Mouse (Mus musculus): ENCODE measurements around the gene Gm20777. TPM values are rescaled to one million over a fixed set of nuclear protein-coding genes. Genes with fewer than 3 reads are reported as not detected.
A peak's percentile ranks its signal among the peaks of the same experiment; 100 is the strongest.
"Not testable (repeated sequence)": the region's sequence is repeated elsewhere in the genome, so short reads cannot be mapped to it uniquely, and the experiment has no call there.

The Gm20777 gene
- total RNA-seq (2021), result not detected
- long read RNA-seq, experiment 1, result 0 reads
- long read RNA-seq, experiment 2, result 0 reads

DNA sequence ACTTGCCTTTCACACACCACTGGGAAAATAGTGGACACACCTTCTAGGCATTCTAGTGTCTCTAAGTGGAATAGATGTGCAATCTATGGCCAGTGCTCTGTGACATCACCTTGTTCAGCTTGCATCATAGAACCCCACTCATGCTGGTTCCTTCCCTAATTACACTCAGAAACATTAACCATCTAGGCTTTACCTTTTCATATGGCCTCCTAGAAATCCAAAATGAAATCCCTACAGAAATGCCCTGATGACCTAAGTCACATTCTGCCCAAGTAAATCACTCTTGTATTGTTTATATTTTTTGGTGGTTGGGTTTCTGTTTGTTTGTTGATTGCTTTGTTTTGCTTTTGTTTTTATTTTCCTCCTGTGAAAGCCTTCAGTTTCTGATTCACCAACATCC lies at the start of gene Gm20777:
Gene Gm20777 (minus strand): TSS at position 101 of the 400 bp plus-strand sequence.
- not testable (repeated sequence) for DNase-seq

DNA sequence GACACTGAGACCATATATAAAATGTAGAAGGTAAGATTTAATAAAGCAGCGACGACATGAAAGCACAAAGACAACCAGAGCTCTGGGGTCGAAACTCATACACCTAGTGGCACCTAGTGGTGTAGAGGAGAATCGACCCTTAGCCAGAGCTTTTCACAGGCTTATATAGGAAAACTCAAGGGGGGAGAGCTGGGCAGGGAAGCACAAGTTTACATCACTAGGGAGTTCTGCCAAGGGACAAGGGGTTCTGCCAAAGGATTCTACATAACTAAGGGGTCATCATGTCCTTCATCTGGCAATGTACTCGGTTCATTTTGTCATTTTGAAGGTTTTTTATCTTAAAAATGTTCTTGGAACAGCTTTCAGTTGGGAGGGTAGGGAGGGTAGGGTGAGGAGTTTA lies 42.7 kb downstream of the Gm20777 start:
- DNase-seq, result peak; percentile 54

DNA sequence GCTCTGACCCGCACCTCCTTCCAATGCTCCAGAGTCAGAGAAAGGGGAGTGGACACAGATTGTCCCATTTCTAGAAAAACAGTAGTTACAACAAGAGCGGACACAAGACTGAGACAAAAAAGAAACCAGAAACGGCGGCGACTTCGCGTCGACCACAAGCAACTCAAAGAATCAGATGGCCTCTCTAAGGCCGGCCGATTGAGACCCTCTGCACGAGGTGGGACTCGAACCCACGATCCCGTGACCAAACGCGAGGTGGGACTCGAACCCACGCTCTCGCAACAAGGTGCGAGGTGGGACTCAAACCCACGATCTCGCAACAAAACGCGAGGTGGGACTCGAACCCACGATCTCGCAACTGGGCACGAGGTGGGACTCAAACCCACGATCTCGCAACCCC lies 43.5 kb downstream of the Gm20777 start:
- not testable (repeated sequence) for DNase-seq

DNA sequence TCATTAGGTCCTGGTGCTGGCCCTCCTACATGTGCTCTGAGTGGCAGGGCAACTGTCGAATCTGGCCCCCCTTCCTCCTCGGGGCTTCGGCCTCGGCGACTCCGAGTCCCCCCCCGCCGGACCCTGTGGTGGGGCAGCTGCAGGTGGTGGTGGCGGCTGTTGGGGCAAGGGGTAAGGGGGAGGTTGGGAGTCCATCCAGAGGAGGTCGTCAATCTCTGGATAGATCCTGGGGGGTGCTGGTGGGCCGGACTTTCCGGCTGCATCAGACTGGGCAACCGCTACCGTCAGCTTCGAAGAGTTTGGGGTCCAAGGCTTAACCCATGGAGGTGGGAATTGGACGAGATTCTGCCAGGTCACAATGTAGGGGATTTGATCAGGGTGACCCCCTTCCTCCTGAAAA lies 44.0 kb downstream of the Gm20777 start:
- peak; percentile 3 for DNase-seq

DNA sequence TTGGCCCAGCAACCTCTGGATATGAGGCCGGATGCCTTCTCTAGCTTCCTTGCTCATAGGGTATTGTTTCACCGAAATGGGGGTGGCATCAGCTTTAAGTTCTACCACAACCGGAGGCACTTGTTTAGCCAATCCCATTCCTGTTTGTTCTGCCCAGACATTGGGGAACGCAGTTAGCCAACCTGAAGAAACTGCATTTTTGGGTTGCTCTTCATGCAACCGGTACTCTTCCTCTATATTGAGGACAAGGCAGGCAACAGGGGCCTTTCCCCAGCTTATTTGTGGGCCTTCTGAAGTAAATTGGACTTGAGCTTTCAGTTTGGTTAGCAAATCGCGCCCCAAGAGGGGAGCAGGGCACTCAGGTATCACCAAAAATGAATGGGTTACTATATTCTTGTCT lies 45.6 kb downstream of the Gm20777 start:
- not testable (repeated sequence) for DNase-seq

Other genes starting within 250 kb of the Gm20777 start
- not detected for gene Gm20737, start 216.4 kb downstream of the Gm20777 start, total RNA-seq (2021)
- not detected for gene Gm21775, start 199.0 kb downstream of the Gm20777 start, total RNA-seq (2021)
- not detected for gene Gm21900, start 136.1 kb downstream of the Gm20777 start, total RNA-seq (2021)